In the genomic region with DNA sequence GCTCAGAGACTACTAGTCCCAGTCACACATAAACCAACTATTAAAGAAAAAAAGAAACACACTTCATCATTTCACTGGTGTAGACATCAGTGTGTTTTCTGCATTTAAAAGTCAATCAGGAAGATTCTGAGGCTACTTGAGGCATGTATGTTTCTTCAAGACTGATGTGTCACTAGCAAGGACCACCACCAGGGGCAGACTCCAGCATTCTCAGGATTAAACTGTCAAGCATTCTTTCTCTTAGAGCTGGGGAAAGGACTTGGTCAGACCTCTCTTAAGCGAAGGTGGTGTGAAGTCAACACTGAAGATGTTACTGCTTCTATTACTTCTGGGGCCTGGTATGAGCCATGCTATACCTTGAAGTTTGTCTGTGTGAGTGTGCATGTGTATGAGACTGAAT, we compare ENCODE assay signal across 14 mouse cellular contexts.
DNase-seq lines count a peak whose midpoint lies in the region; ATAC-seq and TF ChIP-seq lines count a peak whose summit lies in the region.
"Had no signal": no experiment of that assay in that cellular context is flagged by ENCODE, and none has a peak within 500 bp of the region (broad histone marks: within the 10 kb centered on the region; RNA-seq: fewer than 3 reads in every experiment).

No protein-coding gene starts in this region.

- WGBS in liver, postnatal 0 days (ENCODE audit: insufficient replicate concordance), result 72% methylated on average over 1 of the region's 1 CpGs
- WGBS in liver, embryonic 11.5 days, result 81% methylated on average over 1 of the region's 1 CpGs
- WGBS in limb, embryonic 10.5 days, result 85% methylated on average over 1 of the region's 1 CpGs

- no peak overlapping the region for H3K4me2 ChIP-seq in liver, postnatal 0 days (ENCODE audit: low read depth, low read length)
- H3K4me2 ChIP-seq in liver, embryonic 11.5 days, result no peak overlapping the region
- H3K4me2 ChIP-seq: embryonic facial prominence, embryonic 12.5 days; limb, embryonic 13.5 days had no signal

- H3K9me3 ChIP-seq in liver, postnatal 0 days (ENCODE audit: low read length), result no peaks in the 10 kb centered on the region
- H3K9me3 ChIP-seq in liver, embryonic 11.5 days (ENCODE audit: control insufficient read depth, low read length), result no peaks in the 10 kb centered on the region
- H3K9me3 ChIP-seq in limb, embryonic 10.5 days (replicated peaks), result no peaks in the 10 kb centered on the region
- H3K9me3 ChIP-seq: embryonic facial prominence, embryonic 12.5 days; limb, embryonic 13.5 days had no signal

- no peaks in the 10 kb centered on the region for H3K27me3 ChIP-seq in liver, postnatal 0 days (ENCODE audit: insufficient read depth, low read length)
- H3K27me3 ChIP-seq in liver, embryonic 11.5 days (replicated peaks; ENCODE audit: control insufficient read depth, insufficient read depth, low read length), result no peaks in the 10 kb centered on the region
- H3K27me3 ChIP-seq in limb, embryonic 10.5 days (ENCODE audit: low read depth, poor library complexity, severe bottlenecking), result no peaks in the 10 kb centered on the region
- H3K27me3 ChIP-seq: embryonic facial prominence, embryonic 12.5 days; limb, embryonic 13.5 days had no signal

- H3K4me1 ChIP-seq in liver, postnatal 0 days (ENCODE audit: insufficient read depth), result no peaks in the 10 kb centered on the region
- H3K4me1 ChIP-seq in liver, embryonic 11.5 days (replicated peaks; ENCODE audit: control insufficient read depth, insufficient read depth, low read length), result no peaks in the 10 kb centered on the region
- no peaks in the 10 kb centered on the region for H3K4me1 ChIP-seq in limb, embryonic 10.5 days
- H3K4me1 ChIP-seq: embryonic facial prominence, embryonic 12.5 days; limb, embryonic 13.5 days had no signal

- peak; percentile 35; the same call in 1 of the 2 replicates for TF ChIP-seq CTCF in liver, postnatal 0 days (IDR thresholded peaks at IDR 0.05; ENCODE audit: low read depth)

- H3K27ac ChIP-seq in liver, postnatal 0 days (ENCODE audit: low read depth), result no peak overlapping the region
- no peak overlapping the region for H3K27ac ChIP-seq in liver, embryonic 11.5 days (ENCODE audit: low read depth, low read length)
- H3K27ac ChIP-seq in limb, embryonic 10.5 days, result no peak overlapping the region
- H3K27ac ChIP-seq: embryonic facial prominence, embryonic 12.5 days; limb, embryonic 13.5 days; macrophage had no signal

- H3K36me3 ChIP-seq in liver, postnatal 0 days (replicated peaks; ENCODE audit: insufficient read depth, low read length), result no peaks in the 10 kb centered on the region
- H3K36me3 ChIP-seq in liver, embryonic 11.5 days (ENCODE audit: control insufficient read depth, insufficient read depth, low read length), result no peaks in the 10 kb centered on the region
- H3K36me3 ChIP-seq in limb, embryonic 10.5 days, result no peaks in the 10 kb centered on the region
- H3K36me3 ChIP-seq: embryonic facial prominence, embryonic 12.5 days; limb, embryonic 13.5 days had no signal

- no peak overlapping the region for H3K9ac ChIP-seq in liver, postnatal 0 days (replicated peaks)
- H3K9ac ChIP-seq in liver, embryonic 11.5 days (ENCODE audit: low read depth, low read length), result no peak overlapping the region
- H3K9ac ChIP-seq: embryonic facial prominence, embryonic 12.5 days; limb, embryonic 13.5 days had no signal

- no peak for DNase-seq in liver, postnatal 0 days
- DNase-seq in liver, embryonic 11.5 days (ENCODE audit: low spot score), result no peak
- DNase-seq in ZHBTc4 (ENCODE audit: low read depth, low spot score), result peak; percentile 18
- DNase-seq in right cerebral cortex, postnatal 4 days, result no peak
- DNase-seq in embryo, embryonic 10.5 days (ENCODE audit: low spot score), result no peak
- no peak for DNase-seq in limb, embryonic 10.5 days (ENCODE audit: low spot score)
- DNase-seq: adrenal gland, postnatal 10 days; cerebellum, postnatal 25 days; lung, adult 2 months had no signal

- no peak for ATAC-seq in liver, postnatal 0 days
- no peak for ATAC-seq in liver, embryonic 11.5 days (replicated peaks; ENCODE audit: low FRiP score)
- peak; percentile 30; the same call in 1 of the 2 replicates for ATAC-seq in monocyte, adult 5-6 weeks (replicated peaks; ENCODE audit: insufficient number of reproducible peaks, low FRiP score, low TSS enrichment, poor library complexity, severe bottlenecking)
- ATAC-seq: Patski had no signal

- TF ChIP-seq EP300 in liver, postnatal 0 days (IDR thresholded peaks at IDR 0.05; ENCODE audit: low read depth), result no peak

- H3K4me3 ChIP-seq in liver, postnatal 0 days (ENCODE audit: low read depth, low read length), result no peak overlapping the region
- no peak overlapping the region for H3K4me3 ChIP-seq in liver, embryonic 11.5 days (ENCODE audit: low read depth, low read length)
- no peak overlapping the region for H3K4me3 ChIP-seq in limb, embryonic 10.5 days
- H3K4me3 ChIP-seq: embryonic facial prominence, embryonic 12.5 days; limb, embryonic 13.5 days had no signal
